Mouse (Mus musculus): ENCODE results near the gene Phactr3. TPM values are rescaled to one million over a fixed set of nuclear protein-coding genes. Genes with fewer than 3 reads are reported as not detected.

The Phactr3 gene
- polyA plus RNA-seq, 1 experiment, result 0.20 TPM

DNA sequence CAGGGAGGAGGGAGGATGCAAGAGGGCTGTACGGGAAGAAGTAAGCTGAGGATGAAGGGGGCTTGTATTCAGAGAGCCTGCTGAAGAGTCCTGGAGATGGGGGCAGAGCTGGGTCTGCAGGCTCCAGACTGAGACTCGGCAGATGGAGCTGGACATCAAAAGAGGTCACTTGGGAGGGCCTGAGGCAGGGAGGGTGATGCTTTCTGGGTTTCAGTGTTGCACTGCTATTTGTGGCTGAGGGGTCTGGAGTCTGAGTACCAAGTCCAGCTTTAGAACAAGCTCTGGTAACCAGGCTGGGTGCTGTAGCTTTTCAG is 2.6 kb downstream of the Phactr3 start:
- no peaks in the 10 kb centered on the region for H3K4me1 ChIP-seq (ENCODE audit: control insufficient read depth, insufficient read depth, low read length)
- WGBS, result 54% methylated on average over 2 of the region's 2 CpGs
- TF ChIP-seq POLR2A (IDR thresholded peaks at IDR 0.05; ENCODE audit: borderline replicate concordance, extremely low read depth, low read depth, low read length), result no peak
- TF ChIP-seq CTCF (IDR thresholded peaks at IDR 0.05; ENCODE audit: insufficient read depth, low read length), result no peak
- H3K4me3 ChIP-seq (replicated peaks; ENCODE audit: extremely low read depth, low read depth, low read length), result no peak overlapping the region
- no peak for DNase-seq

DNA sequence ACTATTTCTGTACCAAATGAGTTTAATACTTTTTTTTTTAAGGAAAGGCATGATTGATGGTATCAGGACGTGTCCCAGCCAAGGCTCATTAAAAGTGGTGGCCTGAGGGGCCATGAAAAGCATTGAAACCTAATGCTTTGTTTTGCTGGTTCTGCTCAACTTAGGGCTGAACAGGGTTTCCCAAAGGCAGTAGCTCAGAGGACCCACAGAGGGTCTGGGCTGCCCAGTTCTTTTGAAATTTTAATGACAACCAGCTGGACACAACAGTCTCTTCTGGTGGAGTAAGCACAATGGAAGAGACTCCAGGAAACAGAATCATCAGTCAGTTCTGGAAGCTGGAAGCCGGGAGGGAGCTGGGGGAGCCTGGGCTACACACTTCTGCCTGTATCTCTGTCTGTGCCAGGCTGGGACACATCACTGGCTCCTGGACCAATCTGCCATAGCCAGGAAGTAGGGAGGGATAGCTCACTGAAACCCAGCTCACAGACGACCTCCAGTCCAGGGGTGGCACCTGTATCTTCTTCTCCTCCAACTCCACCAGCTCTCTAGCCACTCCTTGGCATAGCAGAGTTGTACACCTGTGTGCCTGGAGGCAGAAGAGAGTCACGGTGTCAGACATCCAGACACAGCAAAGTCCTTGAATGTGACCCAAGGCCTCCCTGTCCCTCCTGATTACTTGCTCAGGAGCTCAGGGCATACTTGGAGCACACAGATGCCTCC is 3.3 kb downstream of the Phactr3 start:
- TF ChIP-seq CTCF (IDR thresholded peaks at IDR 0.05; ENCODE audit: insufficient read depth, low read length), result no peak
- no peak for TF ChIP-seq POLR2A (IDR thresholded peaks at IDR 0.05; ENCODE audit: borderline replicate concordance, extremely low read depth, low read depth, low read length)
- WGBS, result 43% methylated on average over 4 of the region's 4 CpGs
- Histone ChIP-seq H3K4me3 (replicated peaks; ENCODE audit: extremely low read depth, low read depth, low read length) (no peak overlapping the region), H3K4me1 (ENCODE audit: control insufficient read depth, insufficient read depth, low read length) (no peaks in the 10 kb centered on the region)
- DNase-seq, result no peak

DNA sequence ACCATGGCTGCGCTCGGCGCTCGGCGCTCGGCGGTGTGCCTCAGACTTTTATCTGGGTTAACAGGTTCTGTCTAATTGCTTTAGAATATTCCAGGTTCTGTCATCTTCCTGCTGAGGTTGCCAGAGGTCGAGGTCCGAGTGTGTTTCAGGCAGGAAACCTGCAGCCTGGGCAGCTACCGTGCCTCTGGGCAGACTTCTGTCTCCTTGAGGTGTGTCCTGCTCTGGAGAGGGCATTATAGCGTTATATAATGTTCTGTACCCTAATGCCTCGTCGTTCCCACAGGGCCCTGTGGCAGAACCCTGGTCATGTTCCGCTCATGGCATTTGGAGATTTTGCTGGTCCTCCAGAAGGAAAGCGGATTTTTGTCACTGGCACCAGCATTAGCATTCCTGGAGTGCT is 4.7 kb downstream of the Phactr3 start:
- TF ChIP-seq CTCF (IDR thresholded peaks at IDR 0.05; ENCODE audit: insufficient read depth, low read length) (no peak), POLR2A (IDR thresholded peaks at IDR 0.05; ENCODE audit: borderline replicate concordance, extremely low read depth, low read depth, low read length) (no peak)
- WGBS, result 75% methylated on average over 15 of the region's 15 CpGs
- Histone ChIP-seq H3K4me1 (ENCODE audit: control insufficient read depth, insufficient read depth, low read length) (no peaks in the 10 kb centered on the region), H3K4me3 (replicated peaks; ENCODE audit: extremely low read depth, low read depth, low read length) (no peak overlapping the region)
- no peak for DNase-seq

DNA sequence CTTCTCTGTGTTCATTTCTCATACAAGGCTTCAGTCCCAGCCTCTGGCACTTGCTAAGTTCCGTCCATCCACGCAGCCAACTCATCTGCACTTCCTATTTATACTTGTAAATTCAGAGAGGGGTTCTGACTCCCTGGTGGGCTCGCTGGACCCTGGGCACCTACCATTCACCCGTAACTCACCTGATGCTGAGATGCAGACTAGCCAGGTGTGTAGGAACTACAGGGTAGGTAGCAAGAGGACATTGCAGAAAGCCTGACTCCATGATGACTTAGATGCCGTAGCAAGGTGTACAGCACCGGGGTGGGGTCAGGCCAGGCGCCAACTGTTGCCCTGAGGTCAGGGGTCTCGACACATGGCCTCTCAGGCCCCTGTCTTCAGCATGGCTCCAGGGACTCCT is 6.7 kb downstream of the Phactr3 start:
- no peak for TF ChIP-seq CTCF (IDR thresholded peaks at IDR 0.05; ENCODE audit: insufficient read depth, low read length)
- no peak for TF ChIP-seq POLR2A (IDR thresholded peaks at IDR 0.05; ENCODE audit: borderline replicate concordance, extremely low read depth, low read depth, low read length)
- H3K4me1 ChIP-seq (ENCODE audit: control insufficient read depth, insufficient read depth, low read length), result no peaks in the 10 kb centered on the region
- H3K4me3 ChIP-seq (replicated peaks; ENCODE audit: extremely low read depth, low read depth, low read length), result no peak overlapping the region
- DNase-seq, result no peak
- 76% methylated on average over 8 of the region's 8 CpGs for WGBS

DNA sequence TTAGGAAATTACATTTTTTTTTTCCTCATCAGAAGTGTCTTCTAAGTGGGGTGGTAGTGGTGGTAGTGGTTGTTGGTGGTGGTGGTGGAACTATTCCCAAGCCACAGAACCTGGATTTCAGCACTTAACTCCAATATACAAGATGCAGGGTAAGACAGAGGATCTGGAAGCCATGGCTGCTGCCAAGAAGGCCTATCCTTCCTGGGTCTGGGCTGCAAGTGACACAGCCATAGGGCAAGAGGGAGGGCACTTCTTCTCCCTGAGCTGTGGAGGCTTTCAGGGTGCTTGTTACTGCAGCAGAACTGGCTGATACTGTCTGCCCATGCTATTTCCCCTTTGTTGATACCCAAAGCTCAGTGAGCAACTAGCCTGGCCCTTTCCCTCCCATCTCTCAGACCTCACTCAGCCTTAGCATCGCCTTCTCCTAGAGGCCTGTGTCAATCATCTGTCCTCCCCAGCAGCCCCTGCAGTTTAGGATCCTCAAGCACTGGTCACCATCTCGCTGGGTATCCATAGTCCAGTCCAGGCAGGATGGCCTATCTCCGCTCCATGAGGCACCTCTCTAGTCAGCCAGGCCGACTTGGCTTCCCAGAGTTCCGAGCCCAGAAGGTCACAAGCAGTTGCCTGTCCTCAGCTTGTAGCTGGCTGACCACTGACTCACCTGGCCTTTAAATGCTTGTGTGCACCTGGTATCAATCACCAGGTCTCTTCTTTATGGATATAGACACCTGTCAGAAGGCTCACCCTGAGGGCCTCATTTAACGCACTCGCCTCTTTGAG is 7.5 kb downstream of the Phactr3 start:
- DNase-seq, result no peak
- TF ChIP-seq CTCF (IDR thresholded peaks at IDR 0.05; ENCODE audit: insufficient read depth, low read length), result no peak
- H3K4me3 ChIP-seq (replicated peaks; ENCODE audit: extremely low read depth, low read depth, low read length), result no peak overlapping the region
- H3K4me1 ChIP-seq (ENCODE audit: control insufficient read depth, insufficient read depth, low read length), result no peaks in the 10 kb centered on the region
- whole genome bisulfite sequencing, result 87% methylated on average over 7 of the region's 7 CpGs

DNA sequence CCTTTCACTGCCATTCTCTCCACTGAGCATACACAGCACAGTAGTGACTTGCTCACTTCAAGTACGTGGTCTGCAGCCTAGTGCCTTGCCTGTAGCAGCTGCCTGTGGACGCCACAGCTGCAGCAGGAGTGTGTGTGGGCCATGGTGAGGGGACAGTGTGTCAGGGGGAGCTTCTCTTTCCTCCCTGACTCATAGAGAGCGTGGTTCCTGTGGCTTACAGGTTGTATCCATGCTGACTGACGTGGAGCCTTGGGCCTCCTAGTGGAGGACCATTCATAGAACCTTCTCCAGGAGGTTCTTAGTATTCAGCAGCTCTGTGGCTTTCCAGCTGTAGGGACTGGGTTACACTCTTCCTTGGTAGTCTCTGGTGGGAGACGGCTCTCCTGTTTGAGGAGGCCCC is 9.8 kb downstream of the Phactr3 start:
- Histone ChIP-seq H3K4me3 (replicated peaks; ENCODE audit: extremely low read depth, low read depth, low read length) (no peak overlapping the region), H3K4me1 (ENCODE audit: control insufficient read depth, insufficient read depth, low read length) (no peaks in the 10 kb centered on the region)
- TF ChIP-seq POLR2A (IDR thresholded peaks at IDR 0.05; ENCODE audit: borderline replicate concordance, extremely low read depth, low read depth, low read length) (no peak), CTCF (IDR thresholded peaks at IDR 0.05; ENCODE audit: insufficient read depth, low read length) (no peak)
- DNase-seq, result no peak
- WGBS, result 58% methylated on average over 5 of the region's 5 CpGs

DNA sequence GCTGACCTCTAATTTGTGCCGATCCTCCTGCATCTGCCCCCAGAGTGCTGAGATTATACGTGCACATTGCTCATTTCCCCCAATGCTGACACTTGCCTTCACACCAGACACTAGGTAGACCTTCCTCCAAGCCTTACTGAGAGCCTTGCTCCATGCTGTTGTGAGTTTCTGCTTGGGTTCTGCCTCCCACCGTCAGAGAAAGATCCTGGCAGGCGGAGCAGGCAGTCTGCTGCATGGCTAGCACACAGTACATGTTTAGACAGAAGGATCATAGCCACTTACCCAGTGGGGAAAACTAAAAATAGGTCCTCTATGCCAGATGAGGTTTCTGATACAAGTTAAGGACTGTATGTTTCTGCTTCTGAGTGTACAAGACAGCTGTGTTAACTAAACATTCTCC is 10.4 kb downstream of the Phactr3 start:
- no peak for DNase-seq
- WGBS, result 44% methylated on average over 4 of the region's 4 CpGs
- no peak for TF ChIP-seq POLR2A (IDR thresholded peaks at IDR 0.05; ENCODE audit: borderline replicate concordance, extremely low read depth, low read depth, low read length)
- no peak for TF ChIP-seq CTCF (IDR thresholded peaks at IDR 0.05; ENCODE audit: insufficient read depth, low read length)
- Histone ChIP-seq H3K4me1 (ENCODE audit: control insufficient read depth, insufficient read depth, low read length) (no peaks in the 10 kb centered on the region), H3K4me3 (replicated peaks; ENCODE audit: extremely low read depth, low read depth, low read length) (no peak overlapping the region)

DNA sequence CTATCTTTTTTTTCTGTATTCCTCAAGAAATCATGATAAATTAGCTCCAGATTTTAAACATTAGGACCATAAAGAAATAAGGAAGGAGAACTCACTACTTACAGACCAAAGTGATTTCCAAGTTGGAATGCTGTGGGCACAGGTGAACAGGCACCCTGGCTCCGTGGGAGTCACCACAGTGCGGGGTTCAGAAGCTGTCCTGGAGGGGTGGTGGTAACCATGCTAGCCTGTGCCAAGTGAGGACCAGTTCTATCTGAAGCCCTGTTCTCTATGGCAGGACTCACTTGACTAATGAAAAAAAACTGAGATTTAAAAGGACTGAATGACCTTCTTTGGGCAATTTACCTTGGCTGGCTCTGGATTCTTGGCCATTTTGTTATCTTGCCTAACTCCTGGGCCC is 10.9 kb downstream of the Phactr3 start:
- WGBS, result 88% methylated on average over 2 of the region's 2 CpGs
- DNase-seq, result no peak
- no peak overlapping the region for H3K4me3 ChIP-seq (replicated peaks; ENCODE audit: extremely low read depth, low read depth, low read length)
- no peaks in the 10 kb centered on the region for H3K4me1 ChIP-seq (ENCODE audit: control insufficient read depth, insufficient read depth, low read length)
- TF ChIP-seq POLR2A (IDR thresholded peaks at IDR 0.05; ENCODE audit: borderline replicate concordance, extremely low read depth, low read depth, low read length), result no peak
- TF ChIP-seq CTCF (IDR thresholded peaks at IDR 0.05; ENCODE audit: insufficient read depth, low read length), result no peak

DNA sequence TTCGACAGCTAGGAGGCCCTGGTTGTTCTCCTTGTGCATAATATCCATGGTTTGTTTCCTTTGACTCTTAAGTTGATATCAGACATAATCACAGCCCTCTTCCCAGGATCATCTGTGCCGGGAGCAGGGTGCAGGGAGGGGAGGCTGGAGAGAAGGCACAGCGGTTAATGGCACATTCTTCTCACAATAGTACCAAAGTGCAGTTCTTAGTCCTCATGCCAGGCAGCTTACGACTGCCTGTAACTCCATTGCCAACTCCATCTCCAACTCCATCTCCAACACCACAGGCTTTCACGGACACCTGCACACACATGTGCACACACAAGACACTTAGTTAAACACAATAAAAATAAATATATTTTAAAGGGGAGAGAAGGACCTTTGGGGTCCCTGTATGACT is 11.8 kb downstream of the Phactr3 start:
- WGBS, result 85% methylated on average over 5 of the region's 5 CpGs
- DNase-seq, result no peak
- Histone ChIP-seq H3K4me1 (ENCODE audit: control insufficient read depth, insufficient read depth, low read length) (no peaks in the 10 kb centered on the region), H3K4me3 (replicated peaks; ENCODE audit: extremely low read depth, low read depth, low read length) (no peak overlapping the region)
- TF ChIP-seq CTCF (IDR thresholded peaks at IDR 0.05; ENCODE audit: insufficient read depth, low read length), result no peak
- TF ChIP-seq POLR2A (IDR thresholded peaks at IDR 0.05; ENCODE audit: borderline replicate concordance, extremely low read depth, low read depth, low read length), result no peak

DNA sequence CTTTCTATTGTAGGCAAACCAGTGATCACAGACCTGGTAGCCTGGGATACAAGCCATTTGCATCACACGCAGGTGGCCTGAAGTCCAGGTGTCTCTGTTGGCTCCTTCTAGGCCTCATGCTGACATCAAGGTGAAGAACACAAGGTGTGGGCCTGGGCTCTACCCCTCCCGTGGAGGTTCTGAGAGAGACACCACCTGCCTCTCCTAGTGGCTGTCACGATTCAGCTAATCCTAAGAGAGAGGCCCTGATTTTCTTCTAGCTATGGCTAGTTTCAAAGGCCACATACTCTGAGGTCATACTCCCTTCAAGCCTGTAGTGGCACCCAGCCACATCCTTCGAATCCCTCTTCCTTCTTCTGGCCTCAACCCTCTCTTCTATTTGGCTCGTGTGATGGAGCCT is 12.2 kb downstream of the Phactr3 start:
- no peaks in the 10 kb centered on the region for H3K4me1 ChIP-seq (ENCODE audit: control insufficient read depth, insufficient read depth, low read length)
- DNase-seq, result no peak
- 56% methylated on average over 5 of the region's 5 CpGs for WGBS

More for the DNA sequence above, 12.2 kb downstream of the Phactr3 start:
- TF ChIP-seq POLR2A (IDR thresholded peaks at IDR 0.05; ENCODE audit: borderline replicate concordance, extremely low read depth, low read depth, low read length) (no peak), CTCF (IDR thresholded peaks at IDR 0.05; ENCODE audit: insufficient read depth, low read length) (no peak)
- H3K4me3 ChIP-seq (replicated peaks; ENCODE audit: extremely low read depth, low read depth, low read length), result no peak overlapping the region

Measured in lung, adult 2 months (tissue).